Mouse (Mus musculus) heart, embryonic 12.5 days (tissue): ENCODE measurements around the gene Phlda2. TPM values are rescaled to one million over a fixed set of nuclear protein-coding genes. Genes with fewer than 3 reads are reported as not detected.
A peak's percentile ranks its signal among the peaks of the same experiment; 100 is the strongest.

ENCODE experiments used
- ATAC-seq: fragments of 200-750 bp; cut with Nextera tagmentation; 2 replicates; pipeline ENCODE4 v1.8.0; 2017; ENCODE audit warnings: moderate TSS enrichment, moderate library complexity; ENCODE audit not compliant: insufficient number of reproducible peaks, low FRiP score
- H3K27ac ChIP-seq: fragments of 300-500 bp; sonication (generic); 2 replicates; pipeline ENCODE4 v1.5.1; 2016; ENCODE audit warnings: mild to moderate bottlenecking, moderate library complexity; ENCODE audit not compliant: poor library complexity, severe bottlenecking
- H3K27me3 ChIP-seq: fragments of 300-500 bp; sonication (generic); replicated peaks from 2 replicates; pipeline ENCODE4 v1.6.1; 2016; ENCODE audit warnings: mild to moderate bottlenecking, moderate library complexity
- H3K36me3 ChIP-seq: fragments of 300-500 bp; sonication (generic); 2 replicates; pipeline ENCODE4 v1.6.1; 2016; ENCODE audit warnings: mild to moderate bottlenecking, moderate library complexity
- H3K4me1 ChIP-seq: fragments of 300-500 bp; sonication (generic); replicated peaks from 2 replicates; pipeline ENCODE4 v1.6.1; 2016; ENCODE audit warnings: mild to moderate bottlenecking
- H3K4me2 ChIP-seq: fragments of 300-500 bp; sonication (generic); 2 replicates; pipeline ENCODE4 v1.6.1; 2016; ENCODE audit warnings: mild to moderate bottlenecking, moderate library complexity
- H3K4me3 ChIP-seq: fragments of 300-500 bp; sonication (generic); 2 replicates; pipeline ENCODE4 v1.5.1; 2016; ENCODE audit warnings: mild to moderate bottlenecking
- H3K9ac ChIP-seq: fragments of 300-500 bp; sonication (generic); 2 replicates; pipeline ENCODE4 v1.6.1; 2016; ENCODE audit warnings: mild to moderate bottlenecking, moderate library complexity
- H3K9me3 ChIP-seq: fragments of 300-500 bp; sonication (generic); replicated peaks from 2 replicates; pipeline ENCODE4 v1.6.1; 2016; ENCODE audit warnings: mild to moderate bottlenecking, moderate library complexity
- WGBS: fragments of 180-500 bp; shearing (Covaris S2); methylation state at CpG from one replicate; pipeline ENCODE4 v1.1.7; 2016; 5-methylcytosine and 5-hydroxymethylcytosine counted together
- polyA plus RNA-seq: library from polyadenylated mRNA; unstranded; fragments of >200 nt; fragmentation: Nextera tagmentation; extraction: Ambion mirVana; gene quantifications from 2 replicates; pipeline ENCODE4 v1.2.1, GENCODE M21; 2016

The Phlda2 gene
- polyA plus RNA-seq, 1 experiment from 2014 or later = 1.7 TPM

GRCm38 (mm10) chr7:143461920-143462319 is 41.0 kb downstream of the Phlda2 start:
- Histone ChIP-seq H3K4me1 (peaks cover 39% of the 10 kb centered on the region), H3K9me3 (peaks cover 28% of the 10 kb centered on the region), H3K4me2 (peak overlapping the region; percentile 73), H3K27me3 (peaks cover 3% of the 10 kb centered on the region; the same call in 1 of the 2 replicates), H3K27ac (peak overlapping the region; percentile 64; the same call in 1 of the 2 replicates), H3K4me3 (no peak overlapping the region), H3K9ac (peak overlapping the region; percentile 47; the same call in 1 of the 2 replicates), H3K36me3 (no peaks in the 10 kb centered on the region)
- WGBS = 41% methylated on average over 11 of the region's 11 CpGs
- ATAC-seq = no peak

- H3K9me3 ChIP-seq = peaks cover 28% of the 10 kb centered on the region
- peak overlapping the region; percentile 64; the same call in 1 of the 2 replicates for H3K27ac ChIP-seq
- WGBS = 20% methylated on average over 25 of the region's 32 CpGs
- H3K27me3 ChIP-seq = peaks cover 8% of the 10 kb centered on the region; the same call in 1 of the 2 replicates
- H3K4me2 ChIP-seq = peak overlapping the region; percentile 73
- H3K9ac ChIP-seq = peak overlapping the region; percentile 47
- no peaks in the 10 kb centered on the region for H3K36me3 ChIP-seq
- peak overlapping the region; percentile 59 for H3K4me3 ChIP-seq
- peak; percentile 16 for ATAC-seq
- peaks cover 39% of the 10 kb centered on the region for H3K4me1 ChIP-seq
Measured at GRCm38 (mm10) chr7:143461294-143461870, 41.6 kb downstream of the Phlda2 start.

- peaks cover 38% of the 10 kb centered on the region for H3K4me1 ChIP-seq
- peak within 1 kb of the TSS; percentile 77 for H3K27ac ChIP-seq
- H3K27me3 ChIP-seq = peaks cover 13% of the 10 kb centered on the region; the same call in 1 of the 2 replicates
- peaks cover 28% of the 10 kb centered on the region for H3K9me3 ChIP-seq
- ATAC-seq = peak; percentile 88
- peak within 1 kb of the TSS; percentile 73 for H3K4me2 ChIP-seq
- 23% methylated on average over 48 of the region's 48 CpGs for WGBS
- peak within 1 kb of the TSS; percentile 85 for H3K9ac ChIP-seq
- H3K36me3 ChIP-seq = no peaks in the 10 kb centered on the region
- H3K4me3 ChIP-seq = peak within 1 kb of the TSS; percentile 59
Measured at GRCm38 (mm10) chr7:143460874-143461273, 42.1 kb downstream of the Phlda2 start, which contains the start of gene Cdkn1c. Gene Cdkn1c, minus strand, starts transcription at chr7:143461050.

- WGBS = 29% methylated on average over 60 of the region's 60 CpGs
- Histone ChIP-seq H3K27me3 (peaks cover 15% of the 10 kb centered on the region; the same call in 1 of the 2 replicates), H3K4me2 (peak overlapping the region; percentile 73), H3K27ac (peak overlapping the region; percentile 77), H3K4me1 (peaks cover 37% of the 10 kb centered on the region), H3K36me3 (no peaks in the 10 kb centered on the region), H3K9me3 (peaks cover 28% of the 10 kb centered on the region), H3K4me3 (peak overlapping the region; percentile 59), H3K9ac (peak overlapping the region; percentile 85)
- no peak for ATAC-seq
Measured at GRCm38 (mm10) chr7:143460217-143460834, 42.6 kb downstream of the Phlda2 start.

GRCm38 (mm10) chr7:143459332-143460211 is 43.4 kb downstream of the Phlda2 start:
- H3K9ac ChIP-seq = peak overlapping the region; percentile 85
- peaks cover 15% of the 10 kb centered on the region; the same call in 1 of the 2 replicates for H3K27me3 ChIP-seq
- ATAC-seq = no peak
- H3K4me3 ChIP-seq = peak overlapping the region; percentile 59
- H3K36me3 ChIP-seq = no peaks in the 10 kb centered on the region
- 22% methylated on average over 100 of the region's 100 CpGs for WGBS
- peaks cover 28% of the 10 kb centered on the region for H3K9me3 ChIP-seq
- H3K4me1 ChIP-seq = peaks cover 29% of the 10 kb centered on the region
- peak overlapping the region; percentile 73 for H3K4me2 ChIP-seq
- H3K27ac ChIP-seq = peak overlapping the region; percentile 77

GRCm38 (mm10) chr7:143458963-143459331 is 44.0 kb downstream of the Phlda2 start:
- WGBS = 14% methylated on average over 38 of the region's 38 CpGs
- ATAC-seq = no peak
- H3K27ac ChIP-seq = peak overlapping the region; percentile 77
- peak overlapping the region; percentile 73 for H3K4me2 ChIP-seq
- peaks cover 28% of the 10 kb centered on the region for H3K9me3 ChIP-seq
- peak overlapping the region; percentile 85 for H3K9ac ChIP-seq
- H3K4me3 ChIP-seq = peak overlapping the region; percentile 59
- peaks cover 26% of the 10 kb centered on the region for H3K4me1 ChIP-seq
- H3K27me3 ChIP-seq = peaks cover 15% of the 10 kb centered on the region; the same call in 1 of the 2 replicates
- no peaks in the 10 kb centered on the region for H3K36me3 ChIP-seq

Other genes starting within 250 kb of the Phlda2 start
- gene Cdkn1c, start 42.1 kb downstream of the Phlda2 start, polyA plus RNA-seq = 1,218 and 1,354 TPM in 2 replicates
- gene Slc22a18, start 29.4 kb downstream of the Phlda2 start, polyA plus RNA-seq = 0.90 and 0.91 TPM in 2 replicates
- gene Nap1l4, start 46.0 kb upstream of the Phlda2 start, polyA plus RNA-seq = 236 and 244 TPM in 2 replicates
- gene Cars, start 96.9 kb upstream of the Phlda2 start, polyA plus RNA-seq = 28.4 and 31.3 TPM in 2 replicates
- 0.43 and 0.46 TPM in 2 replicates for gene Tnfrsf26, start 125.6 kb upstream of the Phlda2 start, polyA plus RNA-seq
- 2.8 and 3.1 TPM in 2 replicates for gene Tnfrsf22, start 146.5 kb upstream of the Phlda2 start, polyA plus RNA-seq
- gene Tnfrsf23, start 182.7 kb upstream of the Phlda2 start, polyA plus RNA-seq = 2.8 and 3.1 TPM in 2 replicates